Mouse (Mus musculus): ENCODE data around the gene Ak2. TPM values are rescaled to one million over a fixed set of nuclear protein-coding genes. Genes with fewer than 3 reads are reported as not detected.

Gene Ak2
- total and polyA plus RNA-seq, 3 experiments: 269 to 363 (median 280) TPM

GRCm38 (mm10) chr4:129032133-129032962 is 40.6 kb downstream of the Ak2 start:
- peak overlapping the region; percentile 0 to 43 (median 30) for H3K4me3 ChIP-seq (replicated peaks in 1 of 3; ENCODE audit: low read depth in 2 of 3, low read length in 2 of 3, poor library complexity in 1 of 3)
- dilution Hi-C loops (cut with MboI; ENCODE audit: extremely low pct_ligation_motif_present, extremely low pct_unique_long_range_greater_than_20kb, low sequenced_read_pairs) (no loop called here), in situ Hi-C loops (cut with MboI; ENCODE audit: low pct_ligation_motif_present, low pct_unique_long_range_greater_than_20kb, low sequenced_read_pairs) (loop anchor here (10.0 kb wide), 1 partner anchor 58 kb away; no protein-coding TSS in a partner anchor)
- H3K27me3 ChIP-seq (replicated peaks): no peaks in the 10 kb centered on the region
- H3K4me2 ChIP-seq (ENCODE audit: insufficient read depth, low read depth, poor library complexity, severe bottlenecking): peak overlapping the region; percentile 89
- H3K9ac ChIP-seq (ENCODE audit: insufficient read depth, low read depth): peak overlapping the region; percentile 59
- no peaks in the 10 kb centered on the region for H3K36me3 ChIP-seq (replicated peaks in 1 of 2; ENCODE audit: control insufficient read depth in 1 of 2, insufficient read depth in 1 of 2, low read length in 1 of 2)
- H3K27ac ChIP-seq (ENCODE audit: insufficient read depth, low read depth): peak overlapping the region; percentile 99
- DNase-seq (ENCODE audit: extremely low read depth): peak; percentile 92
- H3K9me3 ChIP-seq (replicated peaks; ENCODE audit: low read length): no peaks in the 10 kb centered on the region
- no peaks in the 10 kb centered on the region for H3K79me2 ChIP-seq (replicated peaks; ENCODE audit: control insufficient read depth, extremely low read depth, insufficient read depth, poor library complexity, severe bottlenecking)
- H3K4me1 ChIP-seq (ENCODE audit: control insufficient read depth in 1 of 2, insufficient read depth in 2 of 2): peaks cover 19 to 52% of the 10 kb centered on the region in 2 experiments
- TF ChIP-seq UBTF (IDR thresholded peaks at IDR 0.05; ENCODE audit: low read depth, low read length): no peak
- TF ChIP-seq MYC (IDR thresholded peaks at IDR 0.05; ENCODE audit: low read depth, low read length): 0 out of 2 replicates have a peak, but pooled peaks have one; percentile 38
- no peak; the same call in 1 of the 2 replicates for TF ChIP-seq ZKSCAN1 (IDR thresholded peaks at IDR 0.05; ENCODE audit: borderline replicate concordance, low read depth, low read length)
- TF ChIP-seq MAX (IDR thresholded peaks at IDR 0.05; ENCODE audit: low read length): 0 out of 2 replicates have a peak, but pooled peaks have one; percentile 27
- no peak for TF ChIP-seq CTCF (conservative IDR thresholded peaks at IDR 0.05 in 1 of 2, IDR thresholded peaks at IDR 0.05 in 1 of 2; ENCODE audit: low read depth in 2 of 2, low read length in 2 of 2)
- no peak; the same call in 1 of the 2 replicates for TF ChIP-seq POLR2A (IDR thresholded peaks at IDR 0.05; ENCODE audit: low read depth, low read length)
- no peak; the same call in 1 of the 2 replicates for TF ChIP-seq CHD1 (IDR thresholded peaks at IDR 0.05; ENCODE audit: low read depth, low read length)
- peak; percentile 78; the same call in 1 of the 2 replicates for TF ChIP-seq RCOR1 (conservative IDR thresholded peaks at IDR 0.05; ENCODE audit: low read depth, low read length)
- TF ChIP-seq HCFC1 (IDR thresholded peaks at IDR 0.05; ENCODE audit: low read depth, low read length): peak; percentile 14; the same call in 1 of the 2 replicates
- no peak for TF ChIP-seq KAT2A (IDR thresholded peaks at IDR 0.05; ENCODE audit: insufficient replicate concordance, low read length)
- TF ChIP-seq ZC3H11A (IDR thresholded peaks at IDR 0.05; ENCODE audit: low read depth, low read length): no peak
- peak; percentile 43; the same call in 1 of the 2 replicates for TF ChIP-seq ZMIZ1 (IDR thresholded peaks at IDR 0.05; ENCODE audit: low read depth, low read length)
- no peak; the same call in 1 of the 2 replicates for TF ChIP-seq E2F4 (IDR thresholded peaks at IDR 0.05; ENCODE audit: insufficient replicate concordance, low read depth, low read length)
- TF ChIP-seq BHLHE40 (IDR thresholded peaks at IDR 0.05; ENCODE audit: low read depth, low read length): peak; percentile 84
- peak; percentile 94 for TF ChIP-seq MAZ (IDR thresholded peaks at IDR 0.05; ENCODE audit: low read depth, low read length)
- peak; percentile 93 for TF ChIP-seq MEF2A (IDR thresholded peaks at IDR 0.05; ENCODE audit: borderline replicate concordance, low read depth, low read length)
- TF ChIP-seq NRF1 (IDR thresholded peaks at IDR 0.05; ENCODE audit: low read depth, low read length): peak; percentile 41; the same call in 1 of the 2 replicates
- TF ChIP-seq MXI1 (IDR thresholded peaks at IDR 0.05; ENCODE audit: low read depth, low read length): peak; percentile 60; the same call in 1 of the 2 replicates
- no peak for TF ChIP-seq ZNF384 (IDR thresholded peaks at IDR 0.05; ENCODE audit: low read depth, low read length)
- TF ChIP-seq RAD21 (IDR thresholded peaks at IDR 0.05; ENCODE audit: low read depth, low read length): no peak; the same call in 1 of the 2 replicates
- peak; percentile 80 for TF ChIP-seq TBP (conservative IDR thresholded peaks at IDR 0.05; ENCODE audit: low read depth, low read length)
- TF ChIP-seq POLR2AphosphoS2 (IDR thresholded peaks at IDR 0.05; ENCODE audit: low read depth, low read length): no peak; the same call in 1 of the 2 replicates
- no peak for TF ChIP-seq USF2 (conservative IDR thresholded peaks at IDR 0.05; ENCODE audit: low read depth, low read length)
- no peak for TF ChIP-seq USF1 (IDR thresholded peaks at IDR 0.05; ENCODE audit: low read depth, low read length)
- TF ChIP-seq JUN (IDR thresholded peaks at IDR 0.05; ENCODE audit: insufficient read depth, low read depth, low read length): no peak
- TF ChIP-seq NELFE (IDR thresholded peaks at IDR 0.05; ENCODE audit: low read depth, low read length): peak; percentile 62; the same call in 1 of the 2 replicates
- TF ChIP-seq IRF4 (IDR thresholded peaks at IDR 0.05; ENCODE audit: low read depth, low read length): peak; percentile 94
- TF ChIP-seq TCF12 (IDR thresholded peaks at IDR 0.05; ENCODE audit: low read depth, low read length): no peak; the same call in none of the 2 replicates
- TF ChIP-seq GABPA (IDR thresholded peaks at IDR 0.05; ENCODE audit: insufficient replicate concordance, low read depth, low read length): no peak
- TF ChIP-seq PAX5 (IDR thresholded peaks at IDR 0.05; ENCODE audit: low read length): no peak
- peak; percentile 65 for TF ChIP-seq ELF1 (IDR thresholded peaks at IDR 0.05; ENCODE audit: low read depth, low read length)
- TF ChIP-seq EP300 (IDR thresholded peaks at IDR 0.05; ENCODE audit: low read length): peak; percentile 86
- TF ChIP-seq CHD2 (IDR thresholded peaks at IDR 0.05; ENCODE audit: low read length): peak; percentile 92
- TF ChIP-seq MAFK (IDR thresholded peaks at IDR 0.05; ENCODE audit: insufficient replicate concordance, low read length): peak; percentile 76
- no peak; the same call in 1 of the 2 replicates for TF ChIP-seq JUND (conservative IDR thresholded peaks at IDR 0.05; ENCODE audit: low read depth, low read length)
- peak; percentile 89 for TF ChIP-seq ETS1 (conservative IDR thresholded peaks at IDR 0.05; ENCODE audit: low read depth, low read length)
- no peak; the same call in 1 of the 2 replicates for TF ChIP-seq SMC3 (IDR thresholded peaks at IDR 0.05; ENCODE audit: low read depth, low read length)

All from CH12.LX (cell line).